Mouse (Mus musculus) MEL (cell line): ENCODE measurements around the gene Rhox3f. TPM values are rescaled to one million over a fixed set of nuclear protein-coding genes. Genes with fewer than 3 reads are reported as not detected.
"Not testable (repeated sequence)": the region's sequence is repeated elsewhere in the genome, so short reads cannot be mapped to it uniquely, and the experiment has no call there.

Source experiments
- DNase-seq: peaks from one replicate; pipeline ENCODE4 v3.0.0; 2011; ENCODE audit warnings: low read depth, low spot score
- H3K27ac ChIP-seq: 2 replicates; pipeline ENCODE4 v1.5.1; 2012; ENCODE audit warnings: low read depth, mild to moderate bottlenecking, control low read depth, low read length, moderate library complexity; ENCODE audit not compliant: control insufficient read depth
- H3K27me3 ChIP-seq, 2 experiments: fragments of 150-350 bp in 1 of 2; sonication (generic) in 1 of 2; 2 replicates each; pipeline ENCODE4 v1.6.1; 2012; ENCODE audit warnings: low read length in 2 of 2, mild to moderate bottlenecking in 2 of 2, improper control_type of control experiment in 1 of 2, moderate library complexity in 1 of 2; ENCODE audit not compliant: insufficient read depth in 2 of 2, control insufficient read depth in 1 of 2
- H3K36me3 ChIP-seq, 2 experiments: 2 replicates each; pipeline ENCODE4 v1.6.1; 2012 to 2014; ENCODE audit warnings: low read length in 2 of 2, improper control_type of control experiment in 1 of 2, inconsistent platforms in 1 of 2, mild to moderate bottlenecking in 1 of 2; ENCODE audit not compliant: insufficient read depth in 2 of 2, control insufficient read depth in 1 of 2
- H3K4me1 ChIP-seq, 2 experiments: fragments of 150-350 bp in 1 of 2; sonication (generic) in 1 of 2; 2 replicates each; pipeline ENCODE4 v1.6.1; 2012; ENCODE audit warnings: low read length in 2 of 2, improper control_type of control experiment in 1 of 2, mild to moderate bottlenecking in 1 of 2; ENCODE audit not compliant: insufficient read depth in 2 of 2, control insufficient read depth in 1 of 2
- H3K4me3 ChIP-seq, 2 experiments: fragments of 150-350 bp in 1 of 2; sonication (generic) in 1 of 2; 2 replicates each; pipeline ENCODE4 v1.5.1; 2012; ENCODE audit warnings: low read depth in 2 of 2, low read length in 2 of 2, mild to moderate bottlenecking in 2 of 2, moderate library complexity in 2 of 2, control low read depth in 1 of 2, improper control_type of control experiment in 1 of 2; ENCODE audit not compliant: control insufficient read depth in 1 of 2, insufficient read depth in 1 of 2
- H3K79me2 ChIP-seq: 2 replicates; pipeline ENCODE4 v1.6.1; 2012; ENCODE audit warnings: mild to moderate bottlenecking, low read length, moderate library complexity; ENCODE audit not compliant: control insufficient read depth, poor library complexity, insufficient read depth
- H3K9ac ChIP-seq: 2 replicates; pipeline ENCODE4 v1.6.1; 2012; ENCODE audit warnings: low read depth, mild to moderate bottlenecking, control low read depth, low read length, moderate library complexity; ENCODE audit not compliant: control insufficient read depth, poor library complexity, severe bottlenecking
- H3K9me3 ChIP-seq: fragments of 150-350 bp; sonication (generic); replicated peaks from 2 replicates; pipeline ENCODE4 v1.6.1; 2012; ENCODE audit warnings: mild to moderate bottlenecking, low read length, improper control_type of control experiment, moderate library complexity; ENCODE audit not compliant: insufficient read depth
- polyA plus RNA-seq, 2 experiments: library from polyadenylated mRNA; stranded (reverse) in 1 of 2; unstranded in 1 of 2; fragments of >175 nt in 1 of 2; fragments of >200 nt in 1 of 2; gene quantifications; 2 replicates each; pipeline versions ENCODE4 v1.2.1 to v1.2.4; 2012; ENCODE audit warnings: low replicate concordance in 2 of 2, low read depth in 1 of 2; ENCODE audit not compliant: insufficient read length in 2 of 2, insufficient read depth in 1 of 2, missing spikeins in 1 of 2
- total RNA-seq: library from RNA; depleted of rRNA; stranded (reverse); fragments of 300-350 nt; gene quantifications from 2 replicates; pipeline ENCODE4 v1.2.3, GENCODE M21; 2012; rRNA removed

Rhox3f gene
- not detected in 2 replicates for total RNA-seq
- not detected for polyA plus RNA-seq

DNA sequence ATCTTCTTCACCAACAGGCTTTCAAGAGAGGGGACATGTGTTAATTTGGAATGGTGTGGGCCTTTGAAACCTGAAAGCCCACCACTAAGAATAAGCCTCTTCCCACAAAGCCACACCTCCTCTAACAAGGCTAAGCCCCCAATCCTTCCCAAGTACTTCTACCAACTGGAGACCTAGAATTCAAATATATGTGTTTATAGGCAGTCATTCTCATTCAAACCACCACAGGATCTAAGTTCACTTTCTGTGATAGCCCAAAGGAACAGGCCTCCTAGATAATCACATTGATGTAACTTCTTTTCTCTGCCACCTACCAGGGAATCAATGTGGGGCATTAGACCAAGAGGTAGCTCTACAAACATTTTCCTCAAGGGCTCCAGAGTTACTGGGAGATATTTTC is at the start of gene Rhox3f:
Rhox3f (plus strand) TSS at position 301 of the 400 bp plus-strand sequence.
- not testable (repeated sequence) for H3K4me1 ChIP-seq, H3K4me3 ChIP-seq, DNase-seq, H3K9me3 ChIP-seq, H3K79me2 ChIP-seq, H3K9ac ChIP-seq, H3K36me3 ChIP-seq, H3K27ac ChIP-seq, H3K27me3 ChIP-seq

- H3K4me1 ChIP-seq, H3K36me3 ChIP-seq, H3K79me2 ChIP-seq, H3K4me3 ChIP-seq, H3K27me3 ChIP-seq, H3K9me3 ChIP-seq, H3K9ac ChIP-seq, DNase-seq, H3K27ac ChIP-seq: not testable (repeated sequence)
These were observed 39.1 kb upstream of the Rhox3f start, which contains the start of gene Rhox3e for GRCm38 (mm10) chrX:37541719-37542118. Gene Rhox3e (plus strand): TSS chrX:37542019.

DNA sequence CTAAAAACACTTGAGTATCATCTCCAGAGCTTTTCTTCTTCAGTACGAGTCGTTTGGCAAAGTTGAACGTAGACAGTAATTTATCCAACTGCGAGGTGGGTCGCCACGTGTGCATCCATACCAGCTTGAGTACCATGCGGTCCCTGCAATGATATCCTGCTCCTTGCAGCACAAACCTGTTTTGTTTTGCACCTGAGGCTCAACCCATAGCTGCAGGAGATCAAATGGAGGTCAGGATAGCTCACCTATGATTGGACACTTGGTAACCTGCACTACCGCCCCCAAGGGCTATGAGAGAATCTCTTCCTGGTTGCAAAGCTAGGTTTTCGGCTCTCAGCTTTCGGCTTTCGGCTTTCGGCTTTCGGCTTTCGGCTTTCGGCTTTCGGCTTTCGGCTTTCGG is 23.7 kb upstream of the Rhox3f start, which contains the start of gene Rhox4e:
Rhox4e (plus strand) TSS at position 301 of the 400 bp plus-strand sequence.
- H3K4me3 ChIP-seq, DNase-seq, H3K79me2 ChIP-seq, H3K4me1 ChIP-seq, H3K9ac ChIP-seq, H3K27ac ChIP-seq, H3K9me3 ChIP-seq, H3K36me3 ChIP-seq, H3K27me3 ChIP-seq: not testable (repeated sequence)

- H3K9ac ChIP-seq, H3K79me2 ChIP-seq, H3K27ac ChIP-seq, H3K27me3 ChIP-seq, H3K4me3 ChIP-seq, DNase-seq, H3K4me1 ChIP-seq, H3K36me3 ChIP-seq, H3K9me3 ChIP-seq: not testable (repeated sequence)
These were observed 9.7 kb upstream of the Rhox3f start, which contains the start of gene Rhox2f for GRCm38 (mm10) chrX:37571105-37571504. Gene Rhox2f (plus strand): TSS chrX:37571405.

DNA sequence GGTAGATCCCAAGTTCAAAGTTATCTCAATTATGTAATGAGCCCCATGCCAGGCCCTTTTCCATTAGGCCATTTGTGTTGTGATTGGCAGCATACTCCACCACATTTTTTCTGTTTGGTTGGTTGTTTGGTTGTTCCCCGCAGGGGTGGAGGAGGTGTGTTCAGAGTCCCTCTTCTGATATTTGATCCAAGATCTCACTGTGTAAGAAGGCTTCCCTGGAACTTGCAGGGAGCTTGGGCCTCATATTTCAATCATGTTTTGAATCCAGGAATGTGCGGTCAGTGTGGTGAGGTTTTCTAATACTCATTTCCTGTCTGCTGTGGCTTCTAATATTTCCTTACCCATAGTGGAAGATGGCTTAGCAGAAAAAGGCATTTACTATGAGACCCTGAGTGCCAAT is 8.2 kb upstream of the Rhox3f start:
- H3K4me3 ChIP-seq, H3K79me2 ChIP-seq, H3K4me1 ChIP-seq, H3K9ac ChIP-seq, H3K27ac ChIP-seq, H3K36me3 ChIP-seq, DNase-seq, H3K27me3 ChIP-seq, H3K9me3 ChIP-seq: not testable (repeated sequence)

GRCm38 (mm10) chrX:37607604-37608003 is 26.8 kb downstream of the Rhox3f start, which contains the start of gene Rhox4f:
Gene Rhox4f (minus strand): TSS chrX:37607704.
- not testable (repeated sequence) for H3K27ac ChIP-seq, H3K9ac ChIP-seq, H3K4me1 ChIP-seq, H3K36me3 ChIP-seq, H3K4me3 ChIP-seq, H3K27me3 ChIP-seq, H3K9me3 ChIP-seq, DNase-seq, H3K79me2 ChIP-seq

GRCm38 (mm10) chrX:37628512-37628911 is 47.7 kb downstream of the Rhox3f start, which contains the start of gene Rhox3g:
Gene Rhox3g (minus strand): TSS chrX:37628612.
- not testable (repeated sequence) for H3K4me1 ChIP-seq, H3K27me3 ChIP-seq, H3K36me3 ChIP-seq, H3K9ac ChIP-seq, DNase-seq, H3K27ac ChIP-seq, H3K79me2 ChIP-seq, H3K9me3 ChIP-seq, H3K4me3 ChIP-seq
